Mouse (Mus musculus) B cell, adult 2 months (primary cell): ENCODE measurements around the gene Mcur1.

Experiments used
- DNase-seq, 2 experiments: peaks; one replicate each; pipeline ENCODE4 v3.0.0; 2022

Mcur1 gene

GRCm38 (mm10) chr13:43559711-43560457 lies at the start of gene Mcur1:
Mcur1 (minus strand) TSS chr13:43560191.
- DNase-seq: peak; percentile 91 to 93

GRCm38 (mm10) chr13:43608854-43609253 lies 48.9 kb upstream of the Mcur1 start:
- no peak for DNase-seq

DNA sequence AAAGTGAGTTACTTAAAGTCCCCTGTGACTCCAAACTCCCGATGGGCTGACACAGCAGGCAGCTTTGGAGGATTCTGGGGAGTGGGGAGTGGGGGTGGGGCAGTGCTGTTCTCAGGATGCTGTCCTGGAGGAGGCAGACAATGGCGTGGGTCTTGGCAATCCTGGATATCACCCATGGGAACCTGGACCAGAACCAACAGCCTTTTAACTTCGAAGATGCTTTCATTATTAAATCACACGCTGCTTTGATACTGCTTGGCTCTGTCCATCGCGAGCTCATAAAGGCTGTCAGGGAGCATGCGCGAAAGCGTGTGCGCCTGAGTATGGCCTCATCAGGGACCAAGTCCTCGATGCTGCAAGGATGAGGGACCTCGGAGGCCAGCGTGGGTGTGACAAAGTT lies 43.1 kb upstream of the Mcur1 start:
- no peak for DNase-seq

GRCm38 (mm10) chr13:43602440-43602839 lies 42.4 kb upstream of the Mcur1 start:
- no peak for DNase-seq

GRCm38 (mm10) chr13:43600967-43601366 lies 41.0 kb upstream of the Mcur1 start:
- no peak for DNase-seq

GRCm38 (mm10) chr13:43595896-43596295 lies 35.9 kb upstream of the Mcur1 start:
- peak; percentile 69 to 73 for DNase-seq

- no peak for DNase-seq
Measured at GRCm38 (mm10) chr13:43592681-43593068, 32.7 kb upstream of the Mcur1 start.

- no peak for DNase-seq
Measured at GRCm38 (mm10) chr13:43591828-43592680, 32.1 kb upstream of the Mcur1 start.

DNA sequence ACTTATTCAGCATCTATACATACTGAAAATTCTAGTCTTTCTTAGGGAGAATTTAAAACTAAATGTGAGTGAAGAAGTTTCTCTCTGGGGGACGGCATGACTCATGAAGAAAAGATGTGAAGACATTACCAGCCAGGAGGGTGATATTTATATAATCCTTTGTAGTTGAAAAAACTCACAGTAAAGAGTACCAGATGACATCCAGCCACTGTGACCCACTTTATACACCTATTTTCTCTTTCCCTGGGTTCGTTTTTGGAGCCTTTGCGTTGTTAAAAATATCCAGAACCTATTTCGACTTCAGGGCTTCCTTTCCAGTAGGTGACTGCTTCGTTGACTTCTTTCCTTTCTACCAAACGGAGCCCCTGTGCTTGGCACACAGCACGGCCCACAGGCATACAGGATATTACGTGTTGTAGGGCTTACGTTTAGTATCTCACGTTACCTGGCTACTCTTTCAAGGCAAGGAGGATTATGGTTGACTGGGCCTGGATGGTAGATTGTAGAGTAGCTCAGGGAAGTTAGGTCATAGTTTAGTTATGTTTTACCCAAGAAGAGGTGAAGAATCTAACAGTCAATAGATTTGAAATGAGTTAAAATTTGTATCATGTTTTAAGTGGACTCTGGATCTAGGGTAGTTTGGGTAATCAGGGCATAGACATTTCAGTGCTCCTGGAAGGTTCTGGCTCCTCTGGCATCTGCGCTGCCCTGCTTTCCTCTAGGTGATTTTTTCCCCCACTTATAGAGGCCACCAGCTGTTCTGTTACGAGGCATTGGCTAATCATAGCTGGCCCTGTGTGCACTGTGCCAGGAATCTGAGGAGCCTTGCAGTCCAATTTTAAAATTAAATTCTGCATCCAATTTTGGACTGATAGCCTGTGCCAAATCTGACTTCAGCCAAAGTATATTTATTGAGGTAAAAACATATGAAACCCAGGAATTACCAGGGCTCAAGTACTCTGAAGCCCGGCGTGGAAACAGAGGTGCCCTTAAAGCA lies 28.2 kb upstream of the Mcur1 start:
- no peak for DNase-seq

- DNase-seq: no peak
Measured at GRCm38 (mm10) chr13:43586966-43587365, 27.0 kb upstream of the Mcur1 start.

GRCm38 (mm10) chr13:43585335-43585734 lies 25.3 kb upstream of the Mcur1 start:
- no peak for DNase-seq

DNA sequence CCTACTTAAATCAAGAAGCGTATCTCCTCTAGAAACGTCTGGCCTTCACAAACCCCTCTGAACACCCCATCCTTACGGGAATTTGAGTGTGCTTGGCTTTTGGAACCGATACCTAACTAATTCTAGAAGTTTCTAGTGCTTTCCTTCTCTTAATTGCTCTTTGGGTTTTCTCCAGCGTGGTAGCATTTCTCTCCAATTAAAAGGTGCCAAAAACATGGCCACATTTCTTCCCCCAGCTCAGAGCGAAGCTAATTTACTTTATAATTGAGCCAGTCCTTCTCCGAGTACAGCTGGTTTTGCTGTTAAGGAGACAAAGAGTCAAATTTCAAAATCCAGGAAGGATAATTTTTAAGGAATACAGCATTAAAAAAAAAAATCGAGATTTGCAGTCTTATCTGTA lies 23.5 kb upstream of the Mcur1 start:
- no peak for DNase-seq

DNA sequence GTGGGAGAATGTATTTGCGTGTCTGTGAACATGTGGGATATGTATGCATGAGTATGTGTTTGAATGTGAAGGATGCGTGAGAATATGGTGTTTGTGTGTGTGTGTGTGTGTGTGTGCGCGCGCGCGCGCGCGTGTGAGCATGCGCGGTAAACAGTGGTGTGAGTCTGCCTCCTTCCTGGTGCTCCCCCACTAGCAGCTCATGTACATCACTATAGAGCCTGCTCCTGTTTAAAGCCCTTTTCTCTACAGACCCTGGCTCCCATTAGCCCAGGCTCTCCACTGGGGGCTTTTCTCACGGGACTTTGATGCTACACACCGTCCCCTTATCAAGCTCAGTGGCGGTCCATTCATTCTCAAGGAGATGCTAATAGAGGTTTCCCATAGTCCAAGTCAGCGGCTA lies 23.0 kb upstream of the Mcur1 start:
- DNase-seq: no peak

GRCm38 (mm10) chr13:43580661-43581060 lies 20.7 kb upstream of the Mcur1 start:
- DNase-seq: no peak

DNA sequence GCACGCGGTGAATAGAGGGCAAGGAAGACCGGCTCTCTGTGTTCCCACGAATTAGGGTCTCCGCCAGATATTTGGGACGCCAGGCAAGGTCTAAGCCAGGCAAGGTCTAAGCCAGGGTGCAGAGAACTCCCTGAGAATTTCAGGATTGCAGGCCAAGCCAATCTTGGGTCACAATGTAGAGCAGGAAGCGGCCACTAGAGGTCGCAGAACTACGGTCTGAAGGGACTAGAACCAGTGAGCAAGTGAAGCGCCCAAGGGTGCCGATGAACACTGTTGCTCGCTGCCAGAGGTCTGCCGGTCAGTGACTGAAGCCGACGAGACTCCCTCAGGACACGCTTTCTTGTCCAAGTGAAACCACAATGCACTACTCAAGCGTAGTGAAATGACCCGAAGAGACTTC lies 19.7 kb upstream of the Mcur1 start:
- DNase-seq: peak; percentile 58 to 62

DNA sequence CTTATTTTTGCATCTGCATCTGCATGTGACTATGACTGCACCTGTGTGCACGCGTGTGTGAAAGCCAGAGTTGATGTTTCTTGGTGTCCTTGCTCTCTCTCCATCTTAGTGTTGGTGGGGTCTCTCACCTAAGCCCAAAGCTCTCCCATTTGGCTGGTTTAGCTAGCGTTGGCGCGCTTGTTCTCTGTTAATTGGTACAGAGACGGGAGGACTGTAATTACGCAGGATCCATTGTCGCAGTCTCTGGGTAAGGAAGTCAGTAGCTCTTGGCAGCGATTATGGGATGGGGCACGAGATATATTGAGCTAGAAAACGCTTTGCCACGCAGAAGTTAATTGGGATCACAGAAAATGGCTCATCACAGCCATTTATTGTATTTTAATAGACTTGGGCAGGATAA lies 17.8 kb upstream of the Mcur1 start:
- DNase-seq: no peak

GRCm38 (mm10) chr13:43577254-43577653 lies 17.3 kb upstream of the Mcur1 start:
- peak; percentile 60 to 64 for DNase-seq

DNA sequence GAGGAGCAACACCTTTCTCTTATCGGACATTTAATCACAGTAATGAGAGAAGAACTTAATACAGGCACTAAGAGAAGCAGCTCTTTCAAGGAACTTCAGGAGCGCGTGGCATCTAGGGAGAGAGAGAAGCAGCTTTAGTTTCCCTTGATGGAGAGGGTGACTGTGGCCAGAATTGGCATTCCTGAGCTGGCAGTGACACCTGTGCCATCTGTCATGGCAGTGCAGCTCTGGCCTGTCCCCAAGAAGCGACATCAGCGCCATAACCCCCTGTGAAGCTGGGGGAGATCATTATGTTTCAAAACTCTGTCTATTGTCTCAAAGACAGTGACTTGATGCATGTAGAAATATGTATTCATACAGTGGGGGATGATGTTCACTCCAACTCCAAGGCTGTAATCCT lies 15.4 kb upstream of the Mcur1 start:
- DNase-seq: no peak

GRCm38 (mm10) chr13:43573979-43574378 lies 14.0 kb upstream of the Mcur1 start:
- DNase-seq: no peak

GRCm38 (mm10) chr13:43567141-43567891 lies 7.3 kb upstream of the Mcur1 start:
- DNase-seq: no peak

DNA sequence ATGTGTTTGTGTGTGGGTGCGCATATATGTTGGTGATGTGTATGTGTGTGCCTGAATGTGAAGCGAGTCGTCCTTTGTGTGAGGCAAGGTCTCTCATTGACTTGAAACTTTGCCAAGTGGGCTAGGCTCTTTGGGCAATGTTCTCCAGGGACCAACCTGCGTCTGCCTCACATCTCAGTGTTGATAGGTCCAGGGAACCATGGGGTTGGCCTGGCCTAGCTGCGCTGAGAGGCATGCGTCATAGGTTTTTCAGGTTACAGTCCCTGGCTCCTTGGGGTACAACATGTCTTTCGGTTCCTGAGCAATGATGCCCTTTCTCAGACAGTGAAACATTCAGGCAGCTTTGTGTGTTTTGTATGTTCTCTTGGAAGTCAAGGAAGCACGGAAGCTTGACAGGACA lies 6.2 kb upstream of the Mcur1 start:
- DNase-seq: no peak

DNA sequence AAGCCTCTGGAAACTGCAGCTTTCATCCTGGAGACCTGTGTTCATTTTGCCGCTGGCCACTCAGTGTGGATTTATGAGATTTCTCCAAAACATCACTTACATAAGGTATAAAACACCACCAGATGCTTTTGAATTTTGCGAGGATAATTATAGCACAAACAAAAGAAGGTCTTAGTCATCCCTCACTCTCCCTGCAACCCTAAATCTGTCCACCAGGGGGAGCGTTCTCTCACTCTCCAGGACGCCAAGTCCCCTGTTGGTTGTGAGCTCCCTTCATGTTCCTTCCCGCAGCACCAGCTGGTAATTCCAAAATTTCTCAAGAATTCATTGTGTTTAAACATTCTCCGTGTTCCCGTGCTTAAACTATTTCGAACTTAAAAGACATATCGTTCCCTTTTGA lies 5.4 kb upstream of the Mcur1 start:
- DNase-seq: peak; percentile 85 to 87
